Mouse (Mus musculus) ES-Bruce4 (cell line): Measurements from ENCODE around the gene Wnt7a.

ENCODE experiments used
- EP300 ChIP-seq: IDR thresholded peaks from 2 replicates; pipeline ENCODE4 v1.6.1; 2011; ENCODE audit warnings: low read depth, low read length; ENCODE audit not compliant: insufficient read depth
- POLR2A ChIP-seq: IDR thresholded peaks from one replicate; pipeline ENCODE4 v1.8.1; 2011; ENCODE audit warnings: low read length; ENCODE audit not compliant: insufficient read depth

GRCm38 (mm10) chr6:91392475-91393174, 18.5 kb downstream of the Wnt7a start:
- TF ChIP-seq POLR2A, result no peak
- no peak for TF ChIP-seq EP300
